Mouse (Mus musculus) kidney, adult 18-20 months (tissue): ENCODE measurements at regions not wholly inside any gene's neighbourhood (a gene's known extent, or its start where the extent isn't known, plus 50 kb on each side); places are given as distances from the start of the nearest gene placed in this dataset.
"Not testable (repeated sequence)": the region's sequence is repeated elsewhere in the genome, so short reads cannot be mapped to it uniquely, and the experiment has no call there.

Source experiments
- DNase-seq: peaks from one replicate; pipeline ENCODE4 v3.0.0; 2021

DNA sequence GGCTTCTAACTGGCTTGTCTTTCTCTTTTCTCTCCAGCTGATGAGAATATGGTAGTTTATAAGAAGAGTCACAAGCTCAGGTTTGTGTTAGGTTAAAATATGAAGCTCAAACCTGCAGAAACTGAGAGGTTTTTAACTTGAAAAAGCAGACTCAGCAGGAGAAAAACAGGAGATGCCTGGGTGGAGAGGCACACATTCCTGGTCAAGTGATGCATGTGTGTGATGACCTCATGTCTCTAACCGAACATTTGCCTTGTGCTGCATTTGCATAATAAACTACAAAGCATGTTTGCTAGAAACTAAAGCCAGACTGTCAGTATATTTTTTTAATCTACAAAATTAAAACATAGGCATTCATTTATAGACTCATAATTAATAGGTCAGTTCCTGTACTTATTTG lies 182.2 kb upstream of the Ctso start:
- DNase-seq: no peak

DNA sequence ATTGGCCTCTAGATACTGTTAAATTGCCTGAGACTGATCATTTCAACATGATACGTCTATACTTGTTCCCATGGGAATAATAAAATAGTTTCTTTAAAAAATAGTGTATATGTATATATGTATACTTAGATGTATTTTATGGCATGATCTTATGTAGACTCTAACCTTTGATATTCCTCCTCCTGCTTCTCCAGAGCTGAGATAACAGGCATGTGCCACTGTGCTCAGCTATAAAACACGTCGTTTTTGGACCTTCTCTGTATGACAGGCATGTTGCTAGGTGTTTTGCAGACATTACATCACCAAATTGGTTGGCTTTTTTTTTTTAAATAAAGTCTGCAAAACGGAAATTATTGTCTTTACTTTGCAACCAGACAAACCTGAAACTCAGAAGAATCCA lies 179.4 kb upstream of the Ctso start:
- DNase-seq: no peak

DNA sequence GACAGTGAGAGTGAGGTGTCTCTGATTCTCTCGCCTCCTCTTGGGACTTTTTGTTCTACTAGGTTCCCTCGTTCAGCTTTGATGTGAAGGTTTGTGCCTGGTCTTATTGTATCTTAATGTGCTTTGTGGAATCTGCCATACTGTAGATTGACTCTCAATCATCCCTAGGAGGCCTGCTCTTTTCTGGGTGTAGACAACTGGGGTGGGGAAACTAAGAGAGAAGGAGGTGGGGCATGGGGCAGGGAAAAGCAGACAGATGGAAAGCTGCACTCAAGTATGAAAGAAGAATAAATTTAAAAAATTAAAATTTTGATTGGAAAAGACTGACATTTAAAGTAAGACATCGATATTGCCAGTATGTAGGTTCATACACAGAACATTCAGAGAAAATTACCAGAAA lies 172.0 kb upstream of the Ctso start:
- no peak for DNase-seq

DNA sequence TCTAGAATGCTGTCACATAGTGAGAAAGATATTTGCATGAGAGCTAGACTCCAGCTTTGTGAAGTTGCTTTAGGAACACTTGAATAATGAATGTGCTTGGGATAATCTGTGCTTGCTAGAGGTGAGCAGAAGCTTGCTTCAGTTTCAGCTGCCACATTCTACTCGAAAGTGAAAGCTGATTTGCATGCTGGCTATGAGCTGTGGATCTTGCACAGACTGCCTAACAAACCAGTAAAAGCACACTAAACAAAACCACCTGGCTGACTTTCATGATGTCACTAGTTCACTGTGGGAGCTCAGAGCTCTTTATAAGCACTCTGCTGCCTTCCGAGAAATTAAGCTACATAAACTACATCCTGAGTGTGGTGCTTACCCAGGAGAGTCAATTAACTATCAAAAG lies 171.5 kb upstream of the Ctso start:
- DNase-seq: no peak

DNA sequence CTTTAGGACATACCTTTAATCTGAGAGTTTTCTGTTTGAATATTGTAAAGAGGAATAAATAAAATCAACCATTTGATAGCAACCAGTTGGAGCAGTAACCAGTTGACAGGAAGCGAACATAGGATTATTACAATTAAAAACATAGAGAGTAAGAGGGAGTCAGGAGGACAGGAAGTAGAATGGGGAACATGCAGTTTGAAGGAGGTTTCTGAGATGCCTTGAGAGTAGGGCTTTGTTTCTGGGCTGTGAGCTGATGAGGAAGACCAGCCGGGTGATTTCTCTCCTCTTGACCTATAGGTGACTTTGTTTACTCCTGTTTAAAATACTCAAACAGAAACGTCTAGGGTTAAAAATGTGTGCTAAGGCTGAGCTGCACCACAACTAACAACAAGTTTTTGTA lies 160.6 kb upstream of the Ctso start:
- no peak for DNase-seq

DNA sequence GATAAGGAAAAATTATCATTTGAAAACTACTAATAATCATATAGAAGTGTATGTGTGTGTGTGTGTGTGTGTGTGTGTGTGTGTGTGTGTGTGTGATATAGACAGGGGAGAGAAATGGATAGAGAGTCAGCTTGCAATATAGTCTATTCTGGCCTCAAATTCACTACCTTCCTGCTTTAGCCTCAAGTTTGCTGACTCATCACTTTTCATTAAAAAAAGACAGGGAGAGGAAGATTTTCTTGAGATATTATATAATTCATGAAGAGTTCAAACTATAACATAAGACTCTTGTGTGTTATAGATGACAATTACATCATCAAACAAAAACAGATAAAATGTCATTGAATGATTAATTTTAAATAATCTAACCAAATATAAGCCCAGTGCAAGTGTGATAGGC lies 159.4 kb upstream of the Ctso start:
- DNase-seq: no peak

DNA sequence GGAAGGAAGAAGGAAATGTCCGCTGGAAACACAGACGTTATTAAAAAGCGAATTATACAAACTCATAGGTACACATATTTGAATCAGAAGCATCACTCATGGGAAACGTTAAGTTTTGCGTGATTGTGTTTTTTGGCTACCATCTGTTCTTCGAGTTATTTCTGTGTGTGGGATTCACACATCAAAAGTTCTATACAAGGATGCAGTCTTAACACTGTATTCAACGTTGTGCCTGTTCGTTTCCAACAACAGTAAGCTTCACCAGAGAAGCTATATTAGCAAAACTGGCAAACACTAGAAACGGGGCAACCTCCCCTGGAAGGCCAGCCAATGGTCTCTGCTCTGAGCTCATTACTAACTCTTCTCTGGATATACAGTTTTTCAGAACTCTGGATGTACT lies 150.3 kb upstream of the Ctso start:
- no peak for DNase-seq

DNA sequence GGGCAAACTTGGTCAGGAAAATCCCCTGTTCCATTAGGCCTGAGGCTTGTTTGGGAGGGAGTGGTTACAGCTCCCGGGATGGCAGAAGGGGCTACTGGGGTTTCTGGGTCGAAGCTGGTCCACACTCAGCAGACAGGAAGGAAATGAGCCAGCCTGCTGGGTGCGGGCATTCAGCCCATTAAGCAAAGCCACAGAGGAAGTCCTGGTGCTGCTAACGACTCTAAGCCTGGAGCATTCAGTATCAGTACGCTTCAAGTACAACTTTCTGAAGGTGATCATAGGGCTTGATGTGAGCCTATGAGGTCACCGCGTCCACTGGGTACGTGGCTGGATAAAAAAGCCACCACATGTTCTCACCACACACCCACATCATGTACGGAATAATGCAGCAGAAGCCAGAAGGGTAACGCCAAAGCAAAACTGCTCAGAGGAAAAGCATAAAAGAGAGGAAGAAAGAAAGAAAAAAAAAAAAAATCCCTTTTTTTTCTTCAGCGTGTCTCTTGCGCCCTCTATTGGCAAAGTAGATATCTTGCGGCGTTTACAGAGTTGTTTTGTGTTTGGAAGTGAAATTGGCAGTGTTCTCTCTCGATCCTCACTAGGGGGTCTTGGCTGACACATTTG lies 149.4 kb upstream of the Ctso start:
- peak; percentile 3 for DNase-seq

DNA sequence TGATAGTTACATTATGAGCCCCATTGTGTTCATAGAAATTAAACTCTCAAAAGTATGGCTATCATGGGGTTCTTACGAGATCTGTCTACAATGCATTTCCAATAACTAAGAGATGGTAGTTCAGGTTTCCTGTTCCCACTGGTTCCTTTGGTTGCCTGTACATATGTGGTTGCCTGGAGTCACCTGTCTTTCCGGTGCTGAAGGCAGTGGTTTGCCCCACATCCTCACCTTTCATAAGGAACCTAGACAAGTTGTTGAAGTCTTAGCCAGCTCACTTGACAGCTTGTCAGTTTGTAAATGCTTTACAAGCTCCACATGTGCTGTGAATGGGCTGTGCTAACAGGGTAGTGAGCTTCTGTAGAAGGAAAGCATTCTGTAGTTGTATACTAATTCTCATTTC lies 143.5 kb upstream of the Ctso start:
- no peak for DNase-seq

DNA sequence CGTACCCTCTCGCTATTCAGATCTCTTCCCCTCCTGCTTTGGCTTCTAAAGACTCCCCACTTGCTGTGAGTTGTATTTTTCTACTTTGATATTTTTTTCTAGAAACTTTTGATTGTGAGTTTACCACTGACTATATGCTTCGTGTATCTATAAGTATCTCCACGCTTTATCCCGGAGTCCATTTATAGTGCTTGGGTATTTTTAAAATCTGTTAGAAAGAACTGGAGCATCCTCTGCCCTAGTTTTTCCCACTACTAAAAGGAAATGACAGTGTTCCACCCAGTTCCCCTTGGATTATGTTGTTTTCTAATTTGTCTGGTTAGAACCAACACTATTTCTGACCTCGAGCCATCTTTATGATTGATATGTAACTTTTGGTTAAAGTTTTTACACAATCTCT lies 142.7 kb upstream of the Ctso start:
- no peak for DNase-seq

DNA sequence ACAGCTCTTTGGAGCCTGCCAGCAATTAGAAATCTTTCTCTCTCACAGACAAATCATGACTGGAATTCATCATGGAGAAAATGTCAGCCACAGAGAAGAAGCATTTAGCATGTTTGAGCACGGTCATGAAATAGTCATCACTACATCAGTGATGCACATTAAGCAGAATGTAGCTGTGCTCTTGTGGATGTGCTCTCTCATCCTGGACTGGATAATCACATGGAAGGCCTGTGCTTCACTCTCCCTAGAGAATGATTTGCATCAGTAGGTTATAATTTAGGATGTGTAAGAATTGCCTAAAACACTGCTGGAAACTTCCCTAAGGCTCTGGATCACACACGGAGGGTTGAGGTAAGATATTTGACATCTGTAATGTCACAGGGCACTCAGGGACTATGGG lies 130.3 kb upstream of the Ctso start:
- no peak for DNase-seq

DNA sequence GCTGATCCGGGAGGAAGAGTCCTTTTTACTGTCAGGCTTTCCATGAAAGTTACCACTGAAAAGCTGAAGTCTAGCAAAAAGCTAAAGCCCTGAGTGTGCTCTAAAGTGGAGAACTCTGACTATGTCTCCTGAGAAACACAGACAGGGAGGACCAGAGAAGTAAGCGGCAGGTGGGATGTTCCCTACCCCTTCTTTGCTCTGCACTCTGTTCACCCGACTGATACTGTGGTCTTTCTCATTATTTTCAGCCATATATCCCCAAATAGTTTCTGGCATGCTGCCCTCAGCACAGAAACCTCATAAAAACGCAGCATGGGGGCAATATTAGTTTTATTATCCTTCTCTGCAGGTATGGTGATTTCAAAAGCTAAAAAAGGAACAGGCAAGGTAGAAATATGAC lies 126.7 kb upstream of the Ctso start:
- no peak for DNase-seq

DNA sequence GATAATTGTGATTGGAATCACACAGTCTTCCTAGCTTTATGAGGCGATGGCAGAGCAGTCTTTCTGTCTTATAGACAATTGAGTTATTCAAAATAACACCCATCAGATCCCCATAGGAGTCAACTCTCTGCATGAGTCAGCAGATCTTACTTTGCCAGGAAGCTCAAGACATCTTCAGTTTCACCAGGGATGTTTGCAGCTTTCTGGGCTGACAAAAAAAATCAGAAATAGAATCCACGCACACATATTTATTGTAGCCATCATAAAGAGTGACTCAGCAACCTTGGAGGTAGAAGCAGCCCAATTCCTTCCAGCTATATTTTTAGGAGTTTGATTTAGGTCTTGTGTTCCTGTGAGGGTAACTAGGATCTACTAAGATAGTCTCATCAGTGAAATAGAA lies 122.8 kb upstream of the Ctso start:
- no peak for DNase-seq

DNA sequence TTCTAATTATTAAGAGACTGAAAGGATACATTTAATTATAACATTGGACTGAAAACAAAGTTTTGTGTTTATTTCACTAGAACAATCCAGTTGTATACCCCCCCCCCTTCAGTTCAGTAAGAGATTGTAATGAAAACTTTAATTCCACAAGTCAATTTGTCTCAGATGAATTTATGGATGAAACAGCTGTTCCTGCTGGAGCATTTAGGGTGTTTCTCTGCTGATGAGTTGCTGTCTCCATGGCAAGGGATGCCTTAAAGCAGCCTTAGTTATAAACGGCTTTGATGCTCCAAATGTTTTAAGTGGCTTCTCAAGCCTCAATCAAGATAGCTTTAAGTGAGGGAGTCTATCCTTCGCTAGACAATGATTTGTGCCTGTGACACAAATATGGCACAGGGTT lies 112.1 kb upstream of the Ctso start:
- DNase-seq: no peak

DNA sequence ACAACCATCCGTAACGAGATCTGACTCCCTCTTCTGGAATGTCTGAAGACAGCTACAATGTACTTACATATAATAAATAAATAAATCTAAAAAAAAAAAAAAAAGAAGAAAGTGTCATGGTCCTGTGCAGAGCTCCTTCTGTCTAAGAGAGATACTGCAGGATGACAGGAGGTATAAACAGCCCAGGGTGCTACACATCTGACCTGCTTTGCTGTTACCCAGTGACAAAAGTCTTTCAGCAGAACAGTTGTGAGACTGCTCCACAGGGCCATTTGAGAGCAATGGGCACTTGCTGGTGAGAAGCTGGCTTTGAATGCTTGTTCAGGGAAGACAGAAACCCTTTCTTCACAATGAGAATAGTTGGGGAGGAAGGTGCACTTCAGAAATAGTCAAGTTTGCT lies 102.9 kb upstream of the Ctso start:
- DNase-seq: no peak

DNA sequence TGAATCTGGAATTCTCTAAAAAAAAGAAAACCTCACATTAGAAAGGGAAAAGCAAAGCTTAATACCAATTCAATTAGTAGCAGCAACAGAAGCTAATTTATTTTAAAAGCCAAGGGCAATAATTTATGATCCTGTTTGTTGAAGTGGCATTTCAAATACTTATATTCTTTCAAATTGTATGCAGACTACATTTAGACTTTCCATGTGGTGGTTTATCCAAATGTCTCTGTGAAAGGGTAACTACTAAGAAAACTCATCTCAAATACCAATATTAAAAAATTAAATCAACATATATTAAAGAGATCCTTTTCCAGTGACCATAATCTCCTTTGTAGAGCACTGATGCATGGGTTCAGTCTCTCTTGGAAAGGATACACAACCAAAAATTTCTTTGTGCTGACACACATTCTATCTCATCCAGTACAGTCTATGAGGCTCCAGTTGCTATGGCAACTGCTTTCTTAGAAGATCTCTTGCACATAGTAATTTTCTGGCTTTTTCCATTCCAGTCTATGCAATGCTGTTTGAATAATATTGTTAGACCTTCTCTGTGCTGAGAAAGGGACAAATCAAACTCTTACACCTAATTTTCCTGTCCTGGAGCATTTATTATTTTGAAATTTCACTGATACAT lies 102.3 kb upstream of the Ctso start:
- DNase-seq: no peak

DNA sequence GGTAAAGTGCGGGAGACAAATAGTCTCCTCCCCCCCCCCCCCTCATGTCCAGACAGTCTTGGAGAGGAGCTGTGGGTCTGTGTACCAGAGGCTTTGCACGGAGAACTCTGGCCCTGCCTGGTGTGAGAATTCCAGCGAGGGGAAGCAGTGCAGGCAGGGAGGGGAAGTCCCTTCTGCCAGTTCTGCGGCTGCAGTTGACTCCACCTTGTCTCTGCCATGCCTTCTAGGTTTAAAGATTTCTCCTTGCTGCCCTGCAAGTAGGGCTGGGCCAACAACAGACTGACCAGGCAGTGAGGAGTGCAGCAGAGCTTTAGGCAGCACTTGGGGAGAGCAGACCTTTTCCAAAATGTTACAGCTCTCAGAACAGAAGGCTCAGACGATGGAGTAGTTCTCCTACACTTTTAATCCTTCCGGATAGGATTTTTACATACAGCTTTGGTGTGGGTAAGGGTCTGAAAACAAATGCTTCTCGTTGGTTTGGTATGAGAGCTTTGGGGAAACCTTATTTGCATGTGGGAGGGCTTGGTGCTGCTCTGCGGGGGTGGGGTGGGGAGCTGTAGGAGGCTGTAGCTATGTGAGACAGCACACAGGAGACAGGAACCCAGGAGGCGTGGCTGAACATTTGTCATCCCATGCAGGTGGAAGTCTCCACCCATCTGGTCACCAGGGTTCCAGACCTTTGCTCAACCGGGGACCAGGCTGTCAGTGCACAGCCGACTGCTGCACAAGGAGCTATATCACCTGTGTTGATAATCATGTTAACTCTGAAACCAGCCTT lies 96.8 kb upstream of the Ctso start:
- DNase-seq: no peak

DNA sequence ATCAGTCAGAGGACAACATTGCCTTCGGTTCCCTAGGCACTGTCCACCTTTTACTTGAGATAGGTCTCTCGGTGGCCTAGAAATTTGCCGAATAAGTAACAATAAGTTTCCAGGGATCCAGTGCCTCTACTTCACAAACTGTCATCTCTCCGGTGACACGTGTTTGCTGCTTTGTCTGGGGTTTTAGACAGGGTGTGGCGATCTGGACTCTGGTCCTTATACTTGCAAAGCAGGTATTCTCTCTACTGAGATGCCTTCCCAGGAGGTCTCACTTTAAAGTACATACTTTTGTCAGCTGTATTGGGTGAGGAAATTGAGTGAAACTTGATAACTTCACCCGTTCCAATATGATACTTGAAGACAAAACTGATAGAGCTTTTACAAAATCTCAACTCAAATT lies 95.9 kb upstream of the Ctso start:
- no peak for DNase-seq

DNA sequence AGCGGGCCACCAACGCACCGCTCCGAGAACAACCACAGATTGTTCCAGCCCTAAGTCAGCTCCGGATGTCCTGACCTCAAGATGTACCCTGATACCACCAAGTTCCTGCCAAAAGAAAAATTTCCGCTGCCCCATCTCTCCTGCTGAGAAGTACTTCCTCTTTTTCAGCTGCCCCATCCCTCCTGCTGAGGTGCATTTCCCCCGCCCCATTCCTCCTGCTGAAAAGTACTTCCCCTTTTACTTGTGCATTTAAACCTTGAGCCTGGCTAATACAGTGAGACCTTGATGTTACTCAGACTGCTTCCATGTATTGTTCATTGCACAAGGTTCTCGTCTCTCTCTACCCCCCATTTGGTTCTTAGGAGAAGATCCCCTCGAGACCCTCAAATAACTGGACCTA lies 94.3 kb upstream of the Ctso start:
- not testable (repeated sequence) for DNase-seq

DNA sequence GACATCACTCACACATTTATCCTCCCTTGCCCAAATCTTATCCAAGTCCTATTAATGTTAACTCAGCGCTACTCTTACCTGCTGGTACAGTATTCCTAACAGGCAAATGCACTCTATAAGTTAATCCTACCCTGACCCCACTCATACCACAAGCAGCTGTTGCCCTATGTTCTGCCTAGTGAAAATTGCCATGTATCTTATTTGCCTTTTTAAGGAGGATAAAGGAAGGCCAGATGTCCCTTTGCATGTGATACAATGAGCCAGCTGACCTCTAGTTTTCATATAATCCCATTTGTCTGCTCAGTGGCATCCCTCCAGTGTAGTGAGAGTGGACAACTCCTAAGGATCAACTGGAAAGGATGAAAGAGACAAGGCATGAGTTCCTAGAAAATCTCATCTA lies 67.9 kb upstream of the Ctso start:
- no peak for DNase-seq
